Mouse (Mus musculus) liver (tissue): ENCODE measurements around the gene Ranbp17.

Experiments used
- DNase-seq: peaks from one replicate; pipeline ENCODE4 v3.0.0-alpha.2; 2020; ENCODE audit warnings: mixed read lengths

The Ranbp17 gene

GRCm38 (mm10) chr11:33399346-33399745, 114.2 kb downstream of the Ranbp17 start:
- DNase-seq = no peak

GRCm38 (mm10) chr11:33398701-33399100, 114.8 kb downstream of the Ranbp17 start:
- DNase-seq = no peak

- DNase-seq = no peak
These were observed 117.3 kb downstream of the Ranbp17 start for GRCm38 (mm10) chr11:33396275-33396674.

GRCm38 (mm10) chr11:33394093-33394492, 119.5 kb downstream of the Ranbp17 start:
- no peak for DNase-seq

DNA sequence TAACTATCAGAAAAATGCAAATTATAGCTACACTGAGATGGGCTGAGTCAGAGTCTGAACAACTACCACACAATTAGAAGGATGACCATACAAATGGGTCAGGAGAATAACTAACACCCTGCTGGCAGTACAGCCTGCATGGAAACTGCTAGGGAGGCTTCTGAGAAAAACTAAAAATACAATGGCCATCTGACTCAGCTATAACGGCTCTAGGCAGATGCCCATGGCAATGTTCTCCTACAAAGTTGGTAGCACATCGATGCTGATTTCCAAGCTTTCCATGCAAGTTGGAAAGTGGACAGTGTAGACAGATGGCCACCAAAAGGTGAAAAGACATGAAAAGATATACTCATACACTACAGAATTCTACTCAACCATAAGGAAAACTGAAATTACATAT, 124.9 kb downstream of the Ranbp17 start:
- DNase-seq = no peak

GRCm38 (mm10) chr11:33361867-33362266, 151.7 kb downstream of the Ranbp17 start:
- DNase-seq = no peak

DNA sequence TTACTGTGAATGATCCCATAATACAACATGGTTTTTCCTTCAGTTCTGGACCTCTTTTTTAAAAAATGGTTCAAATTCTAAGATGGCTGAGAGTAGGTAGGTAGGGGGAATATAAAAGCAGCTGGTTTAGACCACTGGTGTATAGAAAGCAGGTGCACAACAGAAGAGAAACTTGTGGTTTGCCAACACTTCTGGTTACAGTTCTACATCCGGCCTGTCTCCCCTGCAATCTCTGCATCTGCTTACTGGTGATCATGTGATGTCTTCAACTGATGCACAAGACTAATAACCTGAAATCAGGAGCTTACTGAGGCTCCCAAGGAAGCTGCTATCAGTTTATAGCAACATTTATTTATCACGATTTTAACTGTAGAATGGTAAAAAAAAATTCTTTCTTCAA, 164.3 kb downstream of the Ranbp17 start:
- DNase-seq = no peak

- no peak for DNase-seq
These were observed 171.5 kb downstream of the Ranbp17 start for GRCm38 (mm10) chr11:33342061-33342460.

DNA sequence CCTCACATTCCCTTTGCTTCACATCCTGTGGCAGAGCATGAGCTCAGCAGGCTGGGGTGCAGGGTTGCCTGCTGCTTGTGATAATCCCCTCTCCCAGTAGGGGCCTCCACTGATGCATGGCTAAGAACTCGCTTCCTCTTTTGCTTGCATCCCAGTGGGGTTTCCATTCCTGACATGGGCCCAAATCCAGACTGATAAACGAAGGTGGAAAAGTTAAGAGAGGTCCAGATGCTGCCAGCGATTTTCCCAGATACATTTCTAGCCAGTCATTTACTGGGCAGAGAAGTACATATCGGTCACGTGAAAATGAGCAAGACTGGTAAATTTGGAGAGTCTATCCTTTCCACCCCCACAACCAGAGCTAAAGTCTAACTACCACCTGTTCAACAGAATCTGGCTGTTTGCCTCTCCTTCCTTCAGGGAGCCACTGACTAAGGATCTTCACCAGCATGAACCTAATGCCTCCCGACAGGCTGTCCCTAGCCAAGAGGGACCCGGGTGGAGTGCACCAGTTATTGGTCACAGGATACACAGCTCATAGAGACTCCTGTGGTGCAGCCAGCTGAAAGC, 176.9 kb downstream of the Ranbp17 start:
- DNase-seq = peak; percentile 33

- no peak for DNase-seq
These were observed 177.9 kb downstream of the Ranbp17 start for GRCm38 (mm10) chr11:33335616-33336015.

GRCm38 (mm10) chr11:33332137-33332536, 181.4 kb downstream of the Ranbp17 start:
- DNase-seq = no peak

- DNase-seq = no peak
These were observed 194.4 kb downstream of the Ranbp17 start for GRCm38 (mm10) chr11:33319006-33319611.

- DNase-seq = no peak
These were observed 204.0 kb downstream of the Ranbp17 start for GRCm38 (mm10) chr11:33309566-33309965.

GRCm38 (mm10) chr11:33300859-33301258, 212.7 kb downstream of the Ranbp17 start:
- no peak for DNase-seq

DNA sequence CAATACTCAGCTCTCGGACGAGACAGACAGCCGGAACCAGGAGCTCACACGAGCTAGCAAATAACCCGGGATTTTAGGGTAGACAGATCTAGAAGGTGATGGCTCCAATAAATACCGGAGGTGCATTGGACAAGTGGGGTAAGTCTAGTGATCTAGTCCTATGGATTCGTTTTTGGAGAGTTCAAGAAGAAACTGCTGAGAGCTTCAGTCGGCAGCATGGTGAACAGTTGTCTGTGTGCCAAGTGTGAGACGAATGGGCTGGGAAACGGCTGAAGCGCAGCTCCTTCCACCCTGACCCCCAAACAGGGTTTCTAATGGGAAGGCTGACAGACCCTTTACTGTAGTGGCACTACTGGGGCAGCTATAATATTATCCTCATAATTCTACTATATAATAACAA, 214.2 kb downstream of the Ranbp17 start:
- DNase-seq = no peak

DNA sequence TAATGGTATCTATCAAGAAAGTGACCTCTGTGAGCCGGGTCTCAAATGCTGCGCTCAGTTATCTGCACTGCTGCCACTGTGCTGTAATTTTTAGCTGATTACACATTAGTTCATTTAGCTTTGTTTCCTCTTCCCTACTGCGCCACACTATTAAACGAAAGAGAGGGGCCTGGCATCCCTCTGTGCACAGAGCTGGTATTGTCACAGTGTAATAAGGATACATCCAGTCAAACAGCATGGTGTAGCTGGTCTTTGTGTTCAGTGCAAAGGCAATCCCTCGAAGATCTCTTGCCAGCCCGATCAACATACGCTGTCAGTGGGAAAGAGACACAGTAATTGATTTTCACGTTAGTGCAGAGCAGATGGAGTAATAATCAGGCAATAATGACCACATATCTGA, 216.4 kb downstream of the Ranbp17 start:
- no peak for DNase-seq

- no peak for DNase-seq
These were observed 218.1 kb downstream of the Ranbp17 start for GRCm38 (mm10) chr11:33295422-33295821.

DNA sequence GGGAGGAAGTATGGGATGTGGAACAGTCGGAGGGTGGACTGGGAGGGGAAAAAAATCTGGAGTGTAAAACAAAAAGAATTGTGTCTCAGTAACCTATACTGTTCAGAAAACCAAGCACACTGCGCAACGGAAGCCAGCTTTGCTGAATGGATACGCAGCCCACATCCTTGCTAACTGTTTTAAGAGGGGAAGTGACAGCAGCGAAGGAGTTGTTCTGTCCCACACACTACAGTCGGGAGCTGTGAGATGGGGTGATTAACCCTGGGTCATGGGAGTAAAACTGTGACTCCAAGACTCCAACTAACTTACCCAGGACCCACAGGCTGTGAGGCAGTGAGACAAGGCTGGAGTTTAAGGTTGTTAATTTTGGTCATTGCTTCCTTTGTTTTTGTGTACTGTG, 219.5 kb downstream of the Ranbp17 start:
- no peak for DNase-seq

DNA sequence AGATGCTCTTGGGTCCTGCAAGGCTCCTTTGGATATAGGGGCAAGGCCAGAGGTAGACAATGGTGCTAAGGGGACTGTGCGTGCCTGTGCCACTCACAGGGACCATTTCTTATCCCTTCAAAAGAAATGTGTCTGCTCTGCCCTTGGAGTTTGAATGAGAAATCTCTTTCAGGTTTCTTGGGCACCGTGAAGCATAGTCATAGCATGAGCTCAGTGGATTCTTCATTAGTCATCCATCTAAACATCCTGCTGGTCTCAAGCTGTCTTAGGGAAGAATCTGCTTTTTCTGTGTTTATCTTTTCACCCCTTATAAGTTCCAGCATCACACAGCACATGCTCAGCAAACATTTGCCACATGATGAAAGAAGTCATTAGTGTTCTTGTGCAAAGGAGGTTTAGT, 235.0 kb downstream of the Ranbp17 start:
- DNase-seq = no peak

GRCm38 (mm10) chr11:33276637-33277036, 236.9 kb downstream of the Ranbp17 start, which contains the start of gene Gm12117:
Gene Gm12117 (minus strand): TSS chr11:33276737.
- no peak for DNase-seq

DNA sequence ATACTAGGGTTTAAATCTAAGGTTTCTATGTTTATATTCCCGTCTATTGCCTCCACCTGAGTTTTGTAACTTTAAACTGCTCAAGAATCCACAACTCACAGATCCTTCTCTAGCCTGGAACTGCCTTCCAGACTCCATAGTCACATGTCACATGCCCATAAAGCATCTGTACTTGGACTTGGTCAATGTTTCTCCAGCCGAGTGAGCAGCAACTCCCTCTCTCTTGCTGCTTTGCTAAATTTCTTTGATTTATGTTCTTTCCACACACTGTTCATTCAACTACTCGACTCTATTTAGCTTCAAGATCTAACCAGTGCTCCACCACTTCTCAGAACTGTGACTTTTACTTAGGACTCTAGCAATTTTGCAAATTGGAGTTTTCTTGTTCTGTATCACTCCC, 238.7 kb downstream of the Ranbp17 start:
- DNase-seq = no peak

DNA sequence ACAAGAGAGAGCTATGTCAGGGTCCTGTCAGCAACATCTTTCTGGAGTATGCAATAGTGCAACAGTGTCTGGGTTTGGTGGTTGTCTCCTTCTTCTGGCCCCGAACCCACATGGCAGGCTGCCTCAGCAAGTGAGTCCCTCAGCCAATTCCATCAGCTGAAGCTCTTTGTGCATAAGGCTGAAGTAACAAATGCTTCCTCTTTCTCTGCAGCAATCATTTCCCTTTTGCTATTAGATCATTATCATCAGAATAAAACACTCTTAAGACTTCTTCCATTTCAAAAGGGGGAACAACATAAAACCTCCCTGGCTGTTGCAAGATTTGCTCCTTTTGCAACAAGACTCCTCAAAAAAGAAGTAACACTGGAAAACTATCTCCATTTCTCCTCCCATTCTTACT, 239.3 kb downstream of the Ranbp17 start:
- no peak for DNase-seq

GRCm38 (mm10) chr11:33240295-33240694, 273.3 kb downstream of the Ranbp17 start:
- DNase-seq = no peak

GRCm38 (mm10) chr11:33234134-33234533, 279.4 kb downstream of the Ranbp17 start:
- DNase-seq = no peak

DNA sequence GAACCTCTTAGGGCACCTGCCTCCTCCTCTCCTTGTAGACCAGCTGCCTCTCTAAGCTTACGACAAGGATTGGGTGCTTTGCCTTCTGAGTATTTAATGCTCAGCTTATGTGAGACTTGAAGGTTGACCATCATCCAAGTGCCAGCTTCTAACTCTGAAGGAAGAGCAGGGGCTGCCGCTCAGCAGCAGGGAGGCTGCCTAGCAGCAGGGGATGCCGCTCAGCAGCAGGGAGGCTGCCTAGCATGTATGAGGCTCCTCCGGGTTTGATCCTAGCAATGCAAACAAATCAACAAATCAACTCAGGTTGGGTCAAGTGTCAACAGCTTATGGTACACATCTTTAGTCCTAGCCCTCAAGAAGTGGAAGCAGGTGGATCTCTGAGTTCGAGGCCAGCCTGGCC, 281.5 kb downstream of the Ranbp17 start:
- DNase-seq = no peak
